Mouse (Mus musculus): ENCODE measurements around the gene Bloc1s6.
A peak's percentile ranks its signal among the peaks of the same experiment; 100 is the strongest.

Gene Bloc1s6

DNA sequence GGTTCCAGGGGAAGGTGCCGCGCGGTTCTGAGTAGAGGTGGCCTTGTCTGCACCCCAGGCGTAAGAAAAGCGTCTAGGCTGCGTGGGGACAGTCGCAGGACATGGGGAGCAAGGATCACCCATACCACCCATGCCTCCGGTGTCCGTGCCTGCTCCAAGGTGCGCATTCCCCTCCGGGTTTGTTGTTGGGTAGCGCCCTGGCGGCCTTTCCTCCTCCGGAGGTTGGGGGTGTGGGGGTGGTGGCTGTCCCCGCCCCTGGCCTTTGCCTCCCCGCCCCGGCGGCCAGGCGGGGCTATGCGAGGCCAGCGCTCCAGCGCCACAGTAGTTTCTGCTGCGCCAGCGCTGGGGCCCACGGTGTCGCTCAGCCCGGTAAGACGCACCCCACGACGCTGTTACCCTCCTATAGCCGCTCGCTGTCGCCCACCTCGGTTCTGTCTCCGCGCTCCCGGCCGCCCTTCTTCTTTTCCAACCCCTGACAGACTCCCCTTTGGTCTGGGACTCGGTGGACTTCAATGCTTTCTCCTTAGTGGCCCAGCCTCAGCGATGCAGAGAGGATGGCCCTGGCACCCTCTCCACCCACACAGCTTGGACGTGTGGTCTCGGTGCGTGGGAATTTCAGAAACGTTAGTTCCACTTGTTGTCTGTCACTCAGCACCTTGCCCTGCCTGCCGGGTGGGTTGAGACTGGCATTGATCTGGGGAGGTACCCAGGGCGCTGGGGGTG, 26.9 kb downstream of the Bloc1s6 start, which contains the start of gene Sqor:
TSS of gene Sqor (plus strand) at position 167 of the 723 bp plus-strand sequence.
- DNase-seq: peak; percentile 7

- DNase-seq: no peak
Observed at GRCm38 (mm10) chr2:122765794-122766145, 27.5 kb downstream of the Bloc1s6 start.

- DNase-seq: no peak
Observed at GRCm38 (mm10) chr2:122771002-122771401, 32.7 kb downstream of the Bloc1s6 start.

- no peak for DNase-seq
Observed at GRCm38 (mm10) chr2:122772899-122773298, 34.6 kb downstream of the Bloc1s6 start.

DNA sequence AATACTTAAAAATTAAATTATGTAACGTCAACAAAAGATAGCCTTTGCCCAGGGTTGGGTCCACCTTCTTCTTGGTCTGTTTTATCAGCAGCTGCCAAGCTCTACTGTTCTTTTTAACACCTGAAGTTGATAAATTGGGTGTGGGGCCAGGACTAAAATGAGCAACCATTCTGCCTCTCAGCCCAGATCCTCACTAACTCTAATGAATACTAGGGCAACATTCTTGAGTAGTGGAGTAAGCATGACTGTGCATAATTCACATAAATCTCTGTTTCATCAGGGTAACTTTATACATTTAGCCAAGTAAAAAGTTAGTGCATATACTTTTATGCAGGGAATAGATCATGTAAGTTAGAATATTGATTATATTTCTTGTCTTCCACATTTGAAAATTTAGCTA, 37.2 kb downstream of the Bloc1s6 start:
- DNase-seq: no peak

- DNase-seq: no peak
Observed at GRCm38 (mm10) chr2:122776823-122777222, 38.5 kb downstream of the Bloc1s6 start.

- no peak for DNase-seq
Observed at GRCm38 (mm10) chr2:122779967-122780366, 41.7 kb downstream of the Bloc1s6 start.

DNA sequence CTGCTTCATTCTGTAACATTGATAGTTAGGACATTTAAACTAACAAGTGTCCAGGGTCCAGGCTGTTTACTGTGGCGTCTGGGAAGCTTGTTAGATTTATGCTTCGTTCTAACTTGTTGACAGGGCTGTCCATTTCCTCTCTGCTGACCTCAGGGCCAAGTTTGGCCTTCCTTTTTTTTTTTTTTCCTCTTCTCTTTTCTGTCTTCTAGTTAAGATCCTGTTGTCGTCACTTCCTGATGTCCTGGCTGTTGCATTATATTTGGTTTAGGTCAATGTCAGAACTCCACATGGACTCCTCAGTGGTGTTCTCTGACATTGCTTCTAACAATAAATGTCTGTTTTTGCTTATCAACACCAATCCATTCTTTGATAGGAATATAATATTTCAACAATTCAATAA, 42.1 kb downstream of the Bloc1s6 start:
- no peak for DNase-seq

GRCm38 (mm10) chr2:122781590-122782356, 43.5 kb downstream of the Bloc1s6 start:
- no peak for DNase-seq

DNA sequence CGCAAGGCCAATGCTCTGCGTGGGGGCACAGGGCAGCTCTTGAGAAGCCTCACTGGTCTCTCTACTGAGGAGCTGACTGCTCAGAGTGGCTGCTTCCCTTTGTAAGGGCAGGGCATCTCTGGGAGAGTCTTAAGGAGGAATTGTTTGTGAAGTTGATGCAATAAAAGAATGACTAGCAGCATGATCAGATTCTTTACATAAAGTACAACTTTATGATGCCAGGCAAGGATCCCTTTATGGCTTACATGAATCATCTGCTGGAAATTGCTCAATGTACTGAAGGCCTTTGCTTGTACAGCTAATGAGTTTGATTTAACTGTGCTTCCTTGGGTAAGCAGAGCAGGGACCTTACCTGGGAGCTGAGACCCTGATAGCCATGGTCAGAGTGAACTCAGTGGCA, 45.4 kb downstream of the Bloc1s6 start:
- DNase-seq: no peak

DNA sequence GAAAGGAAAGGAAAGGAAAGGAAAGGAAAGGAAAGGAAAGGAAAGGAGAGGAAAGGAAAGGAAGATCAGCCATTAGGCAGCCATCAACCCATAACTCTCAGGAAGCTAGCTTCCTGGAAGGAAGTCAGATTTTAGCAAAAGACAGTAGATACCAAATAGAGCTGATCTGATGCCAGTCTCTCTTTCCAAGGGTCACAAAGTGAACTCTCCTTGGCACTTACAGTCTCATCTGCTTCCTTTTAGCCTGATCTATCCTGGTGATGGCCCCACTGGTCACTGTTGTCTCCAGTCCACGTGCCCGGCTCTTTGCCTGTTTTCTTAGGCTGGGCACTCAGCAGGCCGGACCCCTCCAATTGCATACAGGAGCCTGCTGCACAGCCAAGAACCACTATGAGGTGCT, 46.4 kb downstream of the Bloc1s6 start:
- DNase-seq: no peak

- DNase-seq: no peak
Observed at GRCm38 (mm10) chr2:122786167-122786566, 47.9 kb downstream of the Bloc1s6 start.

DNA sequence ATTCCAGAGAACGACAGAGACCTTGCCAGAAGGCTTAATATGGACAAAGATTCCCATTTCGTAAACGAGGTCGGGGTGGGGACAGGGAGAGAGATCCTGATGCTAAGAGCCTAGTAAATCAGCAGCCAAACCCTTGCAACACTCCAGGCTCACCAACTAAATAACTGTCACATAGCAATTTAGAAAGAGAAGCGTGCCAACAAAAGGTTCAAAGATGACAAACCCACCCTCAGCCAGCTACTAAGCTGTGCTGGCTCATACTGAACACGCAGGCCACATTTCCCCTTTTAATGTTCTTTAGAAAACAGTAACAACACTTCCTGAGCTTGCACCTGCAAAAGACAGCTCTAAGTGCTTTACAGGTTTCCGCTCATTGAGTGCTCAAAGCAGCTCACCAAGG, 51.0 kb downstream of the Bloc1s6 start:
- DNase-seq: no peak

GRCm38 (mm10) chr2:122789730-122790129, 51.4 kb downstream of the Bloc1s6 start:
- no peak for DNase-seq
